Mouse (Mus musculus) adrenal gland, postnatal 36 days (tissue): ENCODE data around the gene Pik3r1. TPM values are rescaled to one million over a fixed set of nuclear protein-coding genes. Genes with fewer than 3 reads are reported as not detected.

Experiments used
- DNase-seq, 2 experiments: peaks; one replicate each; pipeline ENCODE4 v3.0.0; 2021; ENCODE audit warnings: mixed read lengths in 1 of 2
- total RNA-seq, 2 experiments: library from RNA; stranded (reverse); gene quantifications; 2 replicates each; pipeline ENCODE4 v1.2.3; 2021

Pik3r1 gene
- total RNA-seq, 2 experiments from 2014 or later = 86.3 to 152 TPM

- DNase-seq = no peak
Observed at GRCm38 (mm10) chr13:101711301-101711700, 56.7 kb downstream of the Pik3r1 start.

GRCm38 (mm10) chr13:101709788-101710187 lies 58.2 kb downstream of the Pik3r1 start:
- DNase-seq = no peak

GRCm38 (mm10) chr13:101707226-101707625 lies 60.8 kb downstream of the Pik3r1 start:
- DNase-seq = no peak

GRCm38 (mm10) chr13:101706426-101706825 lies 61.6 kb downstream of the Pik3r1 start:
- no peak for DNase-seq

- DNase-seq = no peak
Observed at GRCm38 (mm10) chr13:101702096-101702775, 65.8 kb downstream of the Pik3r1 start.

- DNase-seq = no peak
Observed at GRCm38 (mm10) chr13:101701632-101702031, 66.4 kb downstream of the Pik3r1 start.

GRCm38 (mm10) chr13:101699742-101700141 lies 68.3 kb downstream of the Pik3r1 start:
- DNase-seq = no peak

- no peak for DNase-seq
Observed at GRCm38 (mm10) chr13:101697966-101698365, 70.1 kb downstream of the Pik3r1 start.

- DNase-seq = no peak
Observed at GRCm38 (mm10) chr13:101697461-101697860, 70.6 kb downstream of the Pik3r1 start.

GRCm38 (mm10) chr13:101696827-101697226 lies 71.2 kb downstream of the Pik3r1 start:
- DNase-seq = no peak

- no peak for DNase-seq
Observed at GRCm38 (mm10) chr13:101696316-101696715, 71.7 kb downstream of the Pik3r1 start.

- peak; percentile 91 to 92 for DNase-seq
Observed at GRCm38 (mm10) chr13:101695876-101696275, 72.1 kb downstream of the Pik3r1 start.

GRCm38 (mm10) chr13:101694496-101695251 lies 73.3 kb downstream of the Pik3r1 start:
- DNase-seq = peak; percentile 57 to 80

GRCm38 (mm10) chr13:101693967-101694495 lies 74.0 kb downstream of the Pik3r1 start:
- peak; percentile 59 to 76 for DNase-seq

- no peak for DNase-seq
Observed at GRCm38 (mm10) chr13:101692866-101693691, 74.9 kb downstream of the Pik3r1 start.

GRCm38 (mm10) chr13:101692239-101692784 lies 75.7 kb downstream of the Pik3r1 start:
- peak; percentile 35 to 40 for DNase-seq

- no peak for DNase-seq
Observed at GRCm38 (mm10) chr13:101691669-101692068, 76.3 kb downstream of the Pik3r1 start.

- DNase-seq = no peak
Observed at GRCm38 (mm10) chr13:101690911-101691655, 76.9 kb downstream of the Pik3r1 start.

GRCm38 (mm10) chr13:101690167-101690566 lies 77.8 kb downstream of the Pik3r1 start:
- peak; percentile 24 to 46 for DNase-seq

GRCm38 (mm10) chr13:101686256-101686655 lies 81.8 kb downstream of the Pik3r1 start:
- DNase-seq = no peak

GRCm38 (mm10) chr13:101684706-101685105 lies 83.3 kb downstream of the Pik3r1 start:
- DNase-seq = no peak
